Mouse (Mus musculus) liver, adult (tissue): ENCODE measurements around the gene St6galnac4.

Experiments used
- GATA4 ChIP-seq: IDR thresholded peaks from 2 replicates; pipeline ENCODE4 v1.6.1; 2014; ENCODE audit warnings: mild to moderate bottlenecking, low read length; ENCODE audit not compliant: insufficient replicate concordance

St6galnac4 gene

DNA sequence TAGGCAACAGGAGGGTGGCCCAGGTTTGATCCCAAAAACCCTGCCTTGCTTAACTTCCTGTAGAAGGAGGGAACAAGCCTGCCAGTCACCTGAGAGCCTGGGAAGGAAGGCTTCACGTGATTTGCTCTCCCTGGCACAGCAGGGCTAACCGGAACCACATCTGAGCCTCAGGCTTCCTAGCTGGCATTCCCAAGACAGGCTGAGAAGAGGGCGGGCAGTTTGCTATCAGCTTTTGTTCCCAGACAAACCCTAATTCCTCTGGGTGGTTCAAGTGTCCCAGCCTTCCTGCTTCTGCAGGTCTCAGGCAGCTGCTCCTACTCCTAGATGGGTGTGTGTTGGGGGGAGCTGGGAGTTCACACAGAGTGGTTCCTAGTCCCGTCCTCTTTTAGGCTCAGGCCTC is 31.4 kb upstream of the St6galnac4 start:
- TF ChIP-seq GATA4, result no peak

DNA sequence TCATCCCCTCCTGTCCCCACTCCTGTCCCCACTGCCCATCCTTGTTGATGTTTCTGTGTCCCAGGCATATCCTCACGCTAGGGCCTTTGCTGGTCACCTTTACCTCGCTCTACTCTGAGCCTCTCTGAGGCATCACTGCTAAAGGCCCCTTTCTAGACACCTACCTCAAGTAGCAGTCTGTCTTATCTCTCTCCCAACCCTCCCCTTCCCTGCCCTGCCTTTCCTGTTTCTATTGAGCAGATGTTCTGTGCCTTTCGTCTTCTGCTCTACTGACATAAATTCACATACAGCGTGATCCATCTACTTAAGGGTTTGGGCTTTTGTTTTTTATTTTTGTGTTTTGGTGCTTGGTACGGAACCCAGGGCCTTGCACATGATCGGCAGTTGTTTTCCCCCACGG is 30.9 kb upstream of the St6galnac4 start:
- TF ChIP-seq GATA4, result no peak

DNA sequence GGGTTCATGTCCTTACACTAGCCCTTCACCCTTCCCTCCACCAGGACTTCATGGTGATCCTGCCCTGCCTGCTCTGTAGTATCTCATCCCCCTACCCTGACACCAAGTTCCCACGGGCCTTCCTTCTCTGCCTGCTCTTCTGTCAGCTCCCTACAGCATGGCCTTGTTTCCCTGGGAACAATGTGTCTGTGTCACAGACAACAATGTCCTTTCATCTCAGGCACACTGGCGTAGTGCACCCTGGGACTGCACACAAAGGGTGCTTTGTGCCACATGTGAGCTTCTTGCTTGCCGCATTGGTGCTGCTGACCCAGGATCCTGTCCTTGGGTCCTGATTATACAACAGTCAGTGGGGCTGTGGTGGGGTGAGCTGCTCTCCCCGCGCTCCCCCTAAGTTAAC is 27.3 kb upstream of the St6galnac4 start:
- no peak for TF ChIP-seq GATA4

DNA sequence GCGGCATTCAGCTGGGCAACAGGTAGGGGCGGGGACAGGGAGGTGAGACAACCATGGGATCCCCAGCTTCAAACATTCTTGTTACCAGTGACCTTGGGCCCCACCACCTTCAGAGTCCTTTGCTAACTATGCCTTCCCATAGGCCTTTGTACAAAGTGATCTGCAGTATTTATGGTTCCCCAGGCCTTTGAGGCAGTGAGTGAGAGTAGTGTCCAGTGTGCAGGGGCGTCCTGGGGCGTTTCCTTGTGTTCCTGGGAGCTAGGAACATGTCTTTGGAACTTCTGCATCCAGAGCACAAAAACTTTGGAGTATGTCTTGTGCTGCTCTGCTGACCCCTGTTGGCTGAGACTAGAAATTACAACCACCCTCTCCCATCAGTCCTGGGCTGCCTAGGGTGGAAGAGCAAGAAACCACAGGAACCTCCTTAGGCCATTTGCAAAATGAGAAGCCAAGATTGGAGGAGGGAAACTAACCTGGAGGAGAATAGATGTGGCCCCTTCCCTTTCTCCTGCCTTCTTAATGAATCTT is 20.3 kb upstream of the St6galnac4 start:
- TF ChIP-seq GATA4, result no peak

DNA sequence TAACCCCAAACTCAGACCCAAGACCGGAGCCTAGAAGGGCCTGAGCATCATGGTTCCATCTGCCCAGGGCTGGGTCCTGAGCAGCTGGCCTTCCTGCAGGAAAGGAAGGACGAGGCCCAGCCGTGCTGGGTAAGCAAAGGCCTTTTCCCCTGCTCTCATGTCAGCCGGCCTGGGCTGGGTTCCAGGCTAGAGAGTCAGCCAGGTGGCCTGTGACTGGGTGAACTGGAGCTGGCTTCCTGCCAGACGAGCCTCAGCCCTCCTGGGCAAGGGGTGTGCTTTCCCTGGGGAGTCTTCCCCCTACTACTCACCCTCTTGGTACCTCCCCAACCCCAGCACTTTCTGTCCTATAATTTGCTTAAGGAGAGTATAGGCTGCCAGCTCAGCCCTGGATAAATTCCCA is 18.7 kb upstream of the St6galnac4 start:
- TF ChIP-seq GATA4, result no peak

DNA sequence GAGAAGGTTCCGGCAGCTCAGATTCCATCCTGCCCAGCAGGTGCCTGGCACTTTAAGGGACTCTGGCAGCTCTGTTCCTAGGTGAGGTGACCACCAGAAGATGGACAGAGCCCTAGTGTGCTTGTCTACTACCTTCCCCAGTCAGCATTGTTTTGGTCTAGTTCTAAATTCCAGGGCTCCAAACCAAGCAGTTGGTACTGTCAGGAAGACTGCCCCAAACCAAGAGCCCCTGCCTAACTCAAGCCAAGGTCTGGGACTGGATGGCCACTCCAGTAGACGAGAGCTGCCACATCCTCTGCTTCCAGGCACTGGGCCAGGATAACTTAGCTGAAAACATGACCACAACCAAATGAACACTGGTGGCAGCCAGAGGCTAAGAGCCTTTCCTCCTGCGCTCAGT is 18.0 kb upstream of the St6galnac4 start:
- no peak for TF ChIP-seq GATA4

DNA sequence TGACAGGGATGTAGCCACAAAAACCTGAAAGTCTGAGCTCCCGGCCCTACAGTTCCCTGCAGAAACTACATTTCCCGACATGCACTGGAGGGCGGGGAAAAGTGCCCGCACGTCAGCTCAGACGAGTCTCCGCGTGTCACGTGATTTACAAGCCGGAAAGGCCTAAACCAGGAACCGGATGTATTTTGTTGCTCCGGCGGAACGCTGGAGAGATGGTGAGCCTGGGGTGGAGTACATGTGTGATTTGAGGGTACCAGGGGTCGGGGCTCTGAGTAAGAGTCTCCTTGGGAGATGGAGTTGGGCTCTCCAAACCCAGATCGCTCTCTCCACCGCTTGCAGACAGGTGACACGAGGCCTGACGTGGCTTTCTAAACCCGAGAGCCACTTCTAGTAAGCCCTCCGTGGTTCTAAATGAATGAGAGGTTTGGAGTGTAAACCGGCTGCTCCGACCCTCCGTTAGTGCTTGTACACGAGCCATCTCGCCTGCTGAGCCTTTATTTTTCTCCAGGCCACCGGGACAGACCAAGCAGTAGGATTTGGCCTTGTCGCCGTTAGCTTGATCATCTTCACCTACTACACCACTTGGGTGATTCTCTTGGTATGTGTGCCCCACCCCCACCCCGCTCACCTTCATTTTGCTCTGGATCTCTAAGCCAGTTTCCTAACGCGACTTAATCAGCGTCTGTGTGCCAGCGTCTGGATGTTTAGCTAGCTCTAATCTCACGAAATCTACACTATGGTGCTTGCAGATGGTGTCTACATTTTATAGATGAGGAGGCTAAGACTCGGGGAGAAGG is 16.0 kb upstream of the St6galnac4 start, which contains the start of gene Dpm2:
Gene Dpm2 (plus strand): TSS at position 161 of the 797 bp plus-strand sequence.
- TF ChIP-seq GATA4, result no peak

DNA sequence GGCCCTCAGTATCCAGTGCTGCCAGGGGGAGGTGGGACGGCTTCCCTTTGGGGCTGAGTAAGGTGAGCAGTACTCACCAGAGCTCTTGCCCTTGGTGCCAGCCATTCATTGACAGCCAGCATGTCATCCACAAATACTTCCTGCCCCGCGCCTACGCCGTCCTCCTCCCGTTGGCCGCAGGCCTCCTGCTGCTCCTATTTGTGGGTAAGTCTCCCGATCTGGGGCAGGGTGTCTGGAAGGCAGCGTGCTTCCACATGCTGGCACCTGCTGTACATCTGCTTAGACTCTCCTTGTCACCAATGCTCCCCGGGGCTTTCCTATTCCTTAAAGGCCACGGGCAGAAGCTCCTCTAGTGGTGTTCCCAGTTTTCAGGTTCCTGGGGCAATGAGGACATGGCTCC is 14.7 kb upstream of the St6galnac4 start:
- TF ChIP-seq GATA4, result no peak

DNA sequence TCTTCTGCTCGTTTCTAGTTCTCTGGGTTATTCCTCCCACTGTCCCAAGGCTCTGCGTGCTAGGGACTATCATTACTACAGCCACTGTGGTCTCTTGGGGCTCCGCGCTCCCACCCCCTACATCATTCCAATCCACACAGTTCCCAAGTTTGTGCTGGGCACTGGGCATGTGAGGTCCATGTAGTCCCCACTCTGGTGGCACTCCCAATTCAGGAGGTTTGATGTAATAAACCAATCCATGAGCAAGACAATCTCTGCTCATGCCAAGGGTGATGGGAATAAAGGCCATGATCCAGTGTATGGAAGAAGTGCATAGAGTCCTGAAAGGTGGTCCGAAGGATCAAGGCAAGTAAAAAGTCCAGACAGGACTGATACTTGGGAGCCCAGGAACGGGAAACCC is 12.4 kb upstream of the St6galnac4 start, which contains the start of gene Pip5kl1:
Gene Pip5kl1 (plus strand): TSS at position 301 of the 400 bp plus-strand sequence.
- TF ChIP-seq GATA4, result no peak

DNA sequence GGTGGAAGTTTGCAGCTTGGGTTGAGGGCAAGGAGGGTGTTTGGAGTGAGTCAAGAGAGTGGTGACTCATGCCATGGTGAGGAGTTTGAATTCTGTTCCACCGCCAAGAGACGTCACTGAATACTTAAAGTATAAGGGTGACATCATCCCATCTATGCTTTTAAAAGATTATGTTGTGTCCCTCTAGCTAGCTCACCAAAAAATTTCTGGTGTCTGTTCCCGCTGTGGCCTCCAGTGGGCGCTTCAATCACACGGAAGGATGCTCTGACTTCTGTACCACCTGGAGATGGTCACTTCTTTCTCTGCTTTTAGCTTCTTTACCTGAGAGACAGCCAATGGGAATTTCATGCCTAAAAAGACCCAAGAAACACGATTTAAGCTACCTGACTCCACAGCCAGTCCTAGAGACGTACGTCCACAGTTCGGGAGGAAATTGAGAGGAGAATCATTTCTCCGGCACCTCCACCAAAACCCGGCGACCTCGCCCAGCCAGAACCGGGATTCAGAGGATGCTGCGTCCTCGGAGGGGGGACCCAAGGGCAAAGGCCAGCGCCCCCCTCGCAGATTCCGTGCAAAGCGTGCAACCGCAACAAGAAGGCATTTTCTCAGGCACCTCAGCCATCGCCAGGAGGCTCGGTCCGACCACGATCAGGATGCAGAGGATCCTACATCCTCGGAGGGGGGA is 11.9 kb upstream of the St6galnac4 start:
- no peak for TF ChIP-seq GATA4

DNA sequence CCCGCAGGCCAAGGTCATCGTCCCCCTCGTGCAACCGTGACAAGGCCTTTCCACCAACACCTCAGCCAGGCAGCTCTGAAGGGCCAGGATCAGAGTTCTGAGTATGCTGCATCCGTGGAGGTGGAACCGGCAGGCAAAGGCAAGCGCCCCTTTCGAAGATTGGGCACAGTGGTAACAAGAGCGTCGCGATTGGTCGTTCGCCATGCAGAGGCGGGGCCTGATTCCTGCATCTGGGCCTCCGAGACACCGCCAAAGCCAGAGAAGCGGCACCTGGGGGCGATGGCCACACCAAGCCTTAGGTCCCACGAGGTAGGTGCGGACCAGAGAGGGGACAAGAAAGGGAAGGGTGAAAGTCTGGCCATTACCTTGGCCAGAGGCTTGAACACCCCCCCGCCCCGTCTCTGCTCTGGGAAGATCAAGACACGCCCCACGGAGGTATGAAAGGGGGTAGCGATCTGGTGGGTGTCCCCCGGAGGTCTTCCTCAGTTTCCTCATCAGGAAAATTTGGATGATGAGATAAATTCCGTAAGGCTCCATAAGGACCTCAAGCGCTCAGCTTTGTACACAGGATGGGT is 11.2 kb upstream of the St6galnac4 start, which contains the start of gene 9430097D07Rik:
Gene 9430097D07Rik (minus strand): TSS at position 99 of the 575 bp plus-strand sequence.
- TF ChIP-seq GATA4, result no peak

DNA sequence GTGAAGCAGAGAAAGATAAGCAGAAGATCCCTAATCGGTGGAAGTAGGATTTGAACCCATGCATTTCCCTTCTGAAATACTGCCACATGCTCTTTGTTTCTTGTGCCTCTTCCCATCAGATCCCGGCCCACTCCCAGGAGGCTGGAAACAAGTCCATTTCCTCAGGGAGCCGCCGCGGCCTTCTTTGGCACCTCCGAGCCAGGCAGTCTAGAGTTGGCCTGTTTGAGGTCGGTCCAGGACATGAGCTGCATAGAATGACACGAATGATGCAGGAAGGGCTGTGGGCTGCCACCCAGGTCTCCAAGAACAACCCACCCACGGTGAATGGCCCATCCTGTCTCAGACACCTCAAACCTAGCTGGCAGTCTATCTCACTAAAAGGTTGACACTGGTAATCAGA is 10.4 kb upstream of the St6galnac4 start:
- TF ChIP-seq GATA4, result no peak

DNA sequence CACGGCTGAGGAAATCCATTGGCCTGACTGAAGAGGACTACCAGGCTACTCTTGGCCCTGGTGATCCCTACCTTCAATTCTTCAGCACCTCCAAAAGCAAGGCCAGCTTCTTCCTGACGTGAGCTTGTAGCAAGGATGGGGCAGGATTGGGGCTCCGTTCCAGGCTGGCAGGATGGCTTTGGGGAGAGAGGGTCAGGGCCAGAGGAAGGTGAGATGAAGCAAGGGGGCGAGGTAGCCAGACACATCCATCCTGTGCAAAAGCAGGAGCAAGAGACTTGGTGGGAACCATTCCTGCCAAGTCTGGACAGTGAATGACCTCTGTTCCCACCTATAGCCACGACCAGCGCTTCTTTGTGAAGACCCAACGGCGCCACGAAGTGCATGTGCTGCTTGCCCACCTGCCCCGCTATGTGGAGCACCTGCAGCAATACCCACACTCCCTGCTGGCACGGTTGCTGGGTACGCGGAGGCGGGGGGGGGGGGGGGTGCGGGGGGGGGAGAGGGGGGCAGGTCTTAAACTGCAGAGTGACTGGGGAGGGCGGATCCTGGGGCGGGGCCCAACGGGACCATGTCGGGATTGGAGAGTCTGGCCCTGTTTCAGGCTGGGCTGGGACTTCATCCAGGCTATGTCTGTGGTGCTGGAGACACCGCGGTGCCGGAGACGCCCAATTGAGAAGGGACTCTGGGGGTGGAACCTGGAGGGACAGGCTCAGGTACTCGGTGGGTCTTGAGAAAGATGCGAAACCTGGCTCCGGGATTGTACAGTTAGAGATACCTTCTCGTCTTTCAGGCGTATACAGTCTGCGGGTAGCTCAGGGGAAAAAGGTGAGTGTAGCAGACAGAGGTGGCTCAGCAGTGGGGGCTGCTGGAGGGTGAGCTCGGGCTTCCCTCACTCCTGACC is 8.5 kb upstream of the St6galnac4 start:
- TF ChIP-seq GATA4, result no peak

DNA sequence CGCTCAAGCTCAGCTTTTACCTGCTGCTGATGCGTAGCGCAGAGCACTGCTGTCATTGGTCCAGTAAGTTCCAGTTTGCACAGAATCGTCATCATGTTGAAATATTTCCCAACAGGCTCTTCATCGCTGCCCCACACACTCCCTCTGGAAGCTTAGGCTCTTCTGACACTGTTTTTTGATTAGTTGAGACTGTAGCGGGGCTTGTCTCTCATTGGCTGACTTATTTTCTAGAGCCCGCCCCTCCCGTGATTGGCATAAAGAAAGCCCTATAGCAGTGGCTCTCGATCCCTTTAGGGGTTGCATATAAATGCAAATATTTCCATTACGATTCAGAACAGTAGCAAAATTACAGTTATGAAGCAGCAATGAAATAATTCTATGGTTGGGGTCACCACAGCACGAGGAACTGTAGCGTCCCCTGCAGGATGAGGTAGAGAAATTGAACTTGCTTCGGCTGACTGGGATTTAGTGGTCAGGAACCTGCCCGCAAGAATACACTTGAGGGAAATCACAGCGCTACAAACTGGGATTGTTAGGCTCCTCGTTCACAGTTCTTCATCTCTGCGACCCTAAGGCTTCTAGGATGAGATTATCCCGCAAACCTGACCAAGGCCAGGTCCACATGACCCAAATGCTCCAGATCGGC is 5.3 kb upstream of the St6galnac4 start:
- TF ChIP-seq GATA4, result no peak
